In the genomic region with DNA sequence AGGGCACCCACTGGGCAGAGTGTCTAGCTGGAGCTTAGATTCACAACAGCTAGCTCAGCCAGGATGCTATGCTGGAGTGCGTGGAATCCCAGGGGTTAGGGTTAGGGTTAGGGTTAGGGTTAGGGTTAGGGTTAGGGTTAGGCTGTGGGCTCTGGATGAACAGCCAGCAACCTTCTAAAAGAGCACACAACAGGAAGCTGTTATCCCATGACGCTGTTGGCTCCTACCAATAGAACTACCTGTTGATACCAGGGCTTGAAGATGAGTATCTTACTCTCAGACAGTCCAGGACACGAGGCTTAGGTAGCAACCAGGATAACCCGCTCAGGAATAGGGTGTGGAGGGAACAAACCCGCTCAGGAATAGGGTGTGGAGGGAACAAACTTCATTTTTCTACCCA, we compare ENCODE assay signal across 9 mouse cellular contexts. TPM values are rescaled to one million over a fixed set of nuclear protein-coding genes. Genes with fewer than 3 reads are reported as not detected.
DNase-seq lines count a peak whose midpoint lies in the region; ATAC-seq lines count a peak whose summit lies in the region.
"Had no signal": no experiment of that assay in that cellular context is flagged by ENCODE, and none has a peak within 500 bp of the region (broad histone marks: within the 10 kb centered on the region; RNA-seq: fewer than 3 reads in every experiment).

No protein-coding gene starts in this region.

- WGBS in hindbrain, embryonic 15.5 days = 38% methylated on average over 5 of the region's 5 CpGs
- 34% methylated on average over 5 of the region's 5 CpGs for WGBS in hindbrain, embryonic 10.5 days
- 39% methylated on average over 5 of the region's 5 CpGs for WGBS in neural tube, embryonic 11.5 days
- WGBS in limb, embryonic 13.5 days = 48% methylated on average over 5 of the region's 5 CpGs

- no peaks in the 10 kb centered on the region for H3K27me3 ChIP-seq in hindbrain, embryonic 15.5 days
- peaks cover 12% of the 10 kb centered on the region; the same call in 1 of the 2 replicates for H3K27me3 ChIP-seq in hindbrain, embryonic 10.5 days (ENCODE audit: insufficient read depth, poor library complexity, severe bottlenecking)
- H3K27me3 ChIP-seq in neural tube, embryonic 11.5 days (ENCODE audit: control insufficient read depth, insufficient read depth, low read length) = no peaks in the 10 kb centered on the region
- H3K27me3 ChIP-seq in limb, embryonic 13.5 days = no peaks in the 10 kb centered on the region

- H3K27ac ChIP-seq in hindbrain, embryonic 15.5 days (replicated peaks) = no peak overlapping the region
- H3K27ac ChIP-seq in hindbrain, embryonic 10.5 days = no peak overlapping the region
- no peak overlapping the region for H3K27ac ChIP-seq in neural tube, embryonic 11.5 days (ENCODE audit: low read depth, low read length)
- H3K27ac ChIP-seq in limb, embryonic 13.5 days = no peak overlapping the region

- no peak overlapping the region for H3K9ac ChIP-seq in hindbrain, embryonic 15.5 days
- no peak overlapping the region for H3K9ac ChIP-seq in neural tube, embryonic 11.5 days (ENCODE audit: low read length)
- H3K9ac ChIP-seq in limb, embryonic 13.5 days = no peak overlapping the region

- H3K4me1 ChIP-seq in hindbrain, embryonic 15.5 days (replicated peaks) = peaks cover 12% of the 10 kb centered on the region
- H3K4me1 ChIP-seq in hindbrain, embryonic 10.5 days (replicated peaks) = peaks cover 20% of the 10 kb centered on the region
- H3K4me1 ChIP-seq in neural tube, embryonic 11.5 days (ENCODE audit: control insufficient read depth, insufficient read depth, low read length) = 0 out of 2 replicates have a peak, but pooled peaks cover 2% of the 10 kb centered on the region
- H3K4me1 ChIP-seq in limb, embryonic 13.5 days = peaks cover 17% of the 10 kb centered on the region

- no peak overlapping the region for H3K4me3 ChIP-seq in hindbrain, embryonic 15.5 days
- H3K4me3 ChIP-seq in hindbrain, embryonic 10.5 days = no peak overlapping the region
- H3K4me3 ChIP-seq in neural tube, embryonic 11.5 days (ENCODE audit: low read depth, low read length) = no peak overlapping the region
- H3K4me3 ChIP-seq in limb, embryonic 13.5 days = no peak overlapping the region

- H3K9me3 ChIP-seq in hindbrain, embryonic 15.5 days = no peaks in the 10 kb centered on the region
- H3K9me3 ChIP-seq in hindbrain, embryonic 10.5 days = no peaks in the 10 kb centered on the region
- no peaks in the 10 kb centered on the region for H3K9me3 ChIP-seq in neural tube, embryonic 11.5 days (ENCODE audit: control insufficient read depth, low read length)
- H3K9me3 ChIP-seq in limb, embryonic 13.5 days = no peaks in the 10 kb centered on the region

- H3K36me3 ChIP-seq in hindbrain, embryonic 15.5 days = no peaks in the 10 kb centered on the region
- no peaks in the 10 kb centered on the region for H3K36me3 ChIP-seq in hindbrain, embryonic 10.5 days
- H3K36me3 ChIP-seq in neural tube, embryonic 11.5 days (ENCODE audit: control insufficient read depth, insufficient read depth, low read length) = no peaks in the 10 kb centered on the region
- no peaks in the 10 kb centered on the region for H3K36me3 ChIP-seq in limb, embryonic 13.5 days

- H3K4me2 ChIP-seq in hindbrain, embryonic 15.5 days = no peak overlapping the region
- H3K4me2 ChIP-seq in neural tube, embryonic 11.5 days (ENCODE audit: low read depth) = no peak overlapping the region
- peak overlapping the region; percentile 61 for H3K4me2 ChIP-seq in limb, embryonic 13.5 days (replicated peaks)

- peak; percentile 3; the same call in 1 of the 2 replicates for ATAC-seq in hindbrain, embryonic 15.5 days (ENCODE audit: low FRiP score, low read depth)
- 0 out of 2 replicates have a peak, but pooled peaks have one; percentile 9 for ATAC-seq in neural tube, embryonic 11.5 days (ENCODE audit: insufficient read depth, low FRiP score, low TSS enrichment)
- no peak for ATAC-seq in limb, embryonic 13.5 days (ENCODE audit: low FRiP score, low read depth)

- DNase-seq in hindbrain, embryonic 10.5 days (ENCODE audit: low spot score) = no peak
- no peak for DNase-seq in neural tube, embryonic 11.5 days (ENCODE audit: low spot score)
- DNase-seq in neural tube, embryonic 10.5 days (ENCODE audit: extremely low spot score, low spot score) = no peak
- DNase-seq in ovary, adult 18-20 months (ENCODE audit: low spot score) = no peak
- DNase-seq in Muller cell, postnatal 12 days (ENCODE audit: inconsistent ontology term) = no peak

RNA-seq across cellular contexts. Expression of a gene that starts 15.3 kb away (rescaled TPM):
- polyA plus RNA-seq in hindbrain, embryonic 15.5 days (2015; fragmentation: Nextera tagmentation; extraction: Ambion mirVana) = 0.49 and 0.50 TPM in 2 replicates
- polyA plus RNA-seq in hindbrain, embryonic 10.5 days (2016; fragmentation: Nextera tagmentation; extraction: Ambion mirVana) = not detected in 2 replicates
- polyA plus RNA-seq in neural tube, embryonic 11.5 days (2014; fragmentation: Nextera tagmentation; extraction: Ambion mirVana) = not detected in 2 replicates
- not detected in 2 replicates for polyA plus RNA-seq in limb, embryonic 13.5 days (2015; fragmentation: Nextera tagmentation; extraction: Ambion mirVana)
- polyA plus RNA-seq: adrenal gland, adult 2 months; gonadal fat pad, adult 2 months had no signal

RNA-seq across cellular contexts. Expression of a gene that starts 34.2 kb away (rescaled TPM):
- polyA plus RNA-seq in hindbrain, embryonic 15.5 days (2015; fragmentation: Nextera tagmentation; extraction: Ambion mirVana) = 196 and 202 TPM in 2 replicates
- polyA plus RNA-seq in hindbrain, embryonic 10.5 days (2016; fragmentation: Nextera tagmentation; extraction: Ambion mirVana) = 344 and 443 TPM in 2 replicates
- 196 and 205 TPM in 2 replicates for polyA plus RNA-seq in neural tube, embryonic 11.5 days (2014; fragmentation: Nextera tagmentation; extraction: Ambion mirVana)
- 354 and 373 TPM in 2 replicates for polyA plus RNA-seq in limb, embryonic 13.5 days (2015; fragmentation: Nextera tagmentation; extraction: Ambion mirVana)

RNA-seq across cellular contexts. Expression of a gene that starts 55.9 kb away (rescaled TPM):
- polyA plus RNA-seq in hindbrain, embryonic 15.5 days (2015; fragmentation: Nextera tagmentation; extraction: Ambion mirVana) = 8.9 TPM in 2 replicates
- polyA plus RNA-seq in hindbrain, embryonic 10.5 days (2016; fragmentation: Nextera tagmentation; extraction: Ambion mirVana) = 0.99 and 1.5 TPM in 2 replicates
- 1.3 and 2.4 TPM in 2 replicates for polyA plus RNA-seq in neural tube, embryonic 11.5 days (2014; fragmentation: Nextera tagmentation; extraction: Ambion mirVana)
- polyA plus RNA-seq in limb, embryonic 13.5 days (2015; fragmentation: Nextera tagmentation; extraction: Ambion mirVana) = 3.0 and 3.9 TPM in 2 replicates
